Comparison of ENCODE assay signal across 9 mouse cellular contexts in the genomic region with DNA sequence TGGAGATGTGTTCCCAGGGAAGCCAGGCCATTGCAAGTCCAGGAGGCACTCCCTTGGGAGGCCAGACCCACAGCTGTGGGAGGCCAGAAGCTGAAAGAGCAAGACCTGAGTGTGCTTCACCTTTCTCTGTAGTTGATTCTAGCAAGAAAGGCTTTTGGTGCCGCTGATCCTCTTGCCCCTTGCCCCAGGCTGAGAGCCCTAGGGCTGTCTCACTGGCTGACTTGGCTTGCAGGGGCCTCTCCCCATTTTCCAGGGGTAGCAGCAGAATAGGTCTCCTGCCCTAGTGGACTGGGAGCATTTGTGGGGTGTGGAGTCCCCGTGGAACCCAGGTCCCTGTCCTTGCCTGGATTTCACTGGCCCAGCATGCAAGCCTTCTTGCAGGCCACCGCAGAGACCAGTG. TPM values are rescaled to one million over a fixed set of nuclear protein-coding genes. Genes with fewer than 3 reads are reported as not detected.
A peak's percentile ranks its signal among the peaks of the same experiment; 100 is the strongest.
DNase-seq lines count a peak whose midpoint lies in the region; ATAC-seq and TF ChIP-seq lines count a peak whose summit lies in the region.
"Had no signal": no experiment of that assay in that cellular context is flagged by ENCODE, and none has a peak within 500 bp of the region (broad histone marks: within the 10 kb centered on the region; RNA-seq: fewer than 3 reads in every experiment).

No protein-coding gene starts in this region.

- DNase-seq in kidney, adult 2 months, result no peak
- no peak for DNase-seq in embryo, embryonic 10 days (ENCODE audit: low spot score)
- DNase-seq in ovary, adult 18-20 months (ENCODE audit: low spot score), result no peak
- DNase-seq in layer of hippocampus, adult 9-11 months, result no peak
- DNase-seq: kidney, adult 11 months had no signal

- H3K9ac ChIP-seq in kidney, embryonic 14.5 days (ENCODE audit: low read depth, low read length), result peak overlapping the region; percentile 50; the same call in 1 of the 2 replicates
- peak overlapping the region; percentile 56 for H3K9ac ChIP-seq in embryonic facial prominence, embryonic 12.5 days
- H3K9ac ChIP-seq in hindbrain, embryonic 13.5 days, result peak overlapping the region; percentile 79
- peak overlapping the region; percentile 71 for H3K9ac ChIP-seq in midbrain, embryonic 13.5 days (replicated peaks)

- TF ChIP-seq POLR2A in kidney, adult 2 months (IDR thresholded peaks at IDR 0.05; ENCODE audit: low read depth, low read length), result no peak

- H3K9me3 ChIP-seq in kidney, embryonic 14.5 days (ENCODE audit: control insufficient read depth, low read length), result no peaks in the 10 kb centered on the region
- H3K9me3 ChIP-seq in embryonic facial prominence, embryonic 12.5 days, result no peaks in the 10 kb centered on the region
- no peaks in the 10 kb centered on the region for H3K9me3 ChIP-seq in hindbrain, embryonic 13.5 days
- H3K9me3 ChIP-seq in midbrain, embryonic 13.5 days, result no peaks in the 10 kb centered on the region

- TF ChIP-seq CTCF in kidney, adult 2 months (conservative IDR thresholded peaks at IDR 0.05; ENCODE audit: insufficient read depth, insufficient read length, low read depth, low read length), result no peak

- H3K27ac ChIP-seq in kidney, embryonic 14.5 days (ENCODE audit: low read depth, low read length), result no peak overlapping the region
- no peak overlapping the region for H3K27ac ChIP-seq in kidney, adult 2 months (ENCODE audit: insufficient read depth, low read depth, low read length)
- H3K27ac ChIP-seq in embryonic facial prominence, embryonic 12.5 days, result peak overlapping the region; percentile 37; the same call in 1 of the 2 replicates
- H3K27ac ChIP-seq in hindbrain, embryonic 13.5 days, result peak overlapping the region; percentile 88
- H3K27ac ChIP-seq in midbrain, embryonic 13.5 days, result peak overlapping the region; percentile 82

- peak overlapping the region; percentile 71 for H3K4me2 ChIP-seq in kidney, embryonic 14.5 days (replicated peaks; ENCODE audit: low read depth, low read length)
- H3K4me2 ChIP-seq in embryonic facial prominence, embryonic 12.5 days (replicated peaks), result peak overlapping the region; percentile 77
- H3K4me2 ChIP-seq in hindbrain, embryonic 13.5 days, result peak overlapping the region; percentile 68
- peak overlapping the region; percentile 71 for H3K4me2 ChIP-seq in midbrain, embryonic 13.5 days (replicated peaks)

- 0 out of 2 replicates have a peak, but pooled peaks cover 10% of the 10 kb centered on the region for H3K27me3 ChIP-seq in kidney, embryonic 14.5 days (ENCODE audit: control insufficient read depth, insufficient read depth, low read length)
- no peaks in the 10 kb centered on the region for H3K27me3 ChIP-seq in kidney, adult 2 months (replicated peaks; ENCODE audit: control insufficient read depth, insufficient read depth, low read length)
- H3K27me3 ChIP-seq in embryonic facial prominence, embryonic 12.5 days, result peaks cover 16% of the 10 kb centered on the region
- peaks cover 24% of the 10 kb centered on the region for H3K27me3 ChIP-seq in hindbrain, embryonic 13.5 days
- H3K27me3 ChIP-seq in midbrain, embryonic 13.5 days, result peaks cover 12% of the 10 kb centered on the region; the same call in 1 of the 2 replicates

- H3K36me3 ChIP-seq in kidney, embryonic 14.5 days (ENCODE audit: control insufficient read depth, insufficient read depth, low read length), result no peaks in the 10 kb centered on the region
- H3K36me3 ChIP-seq in kidney, adult 2 months (ENCODE audit: control insufficient read depth, insufficient read depth, low read length), result no peaks in the 10 kb centered on the region
- H3K36me3 ChIP-seq in embryonic facial prominence, embryonic 12.5 days, result no peaks in the 10 kb centered on the region
- no peaks in the 10 kb centered on the region for H3K36me3 ChIP-seq in hindbrain, embryonic 13.5 days
- H3K36me3 ChIP-seq in midbrain, embryonic 13.5 days, result no peaks in the 10 kb centered on the region

- peak overlapping the region; percentile 37 for H3K4me3 ChIP-seq in kidney, embryonic 14.5 days (ENCODE audit: low read length)
- H3K4me3 ChIP-seq in kidney, adult 2 months (ENCODE audit: insufficient read depth, low read depth, low read length), result no peak overlapping the region
- peak overlapping the region; percentile 38 for H3K4me3 ChIP-seq in embryonic facial prominence, embryonic 12.5 days
- peak overlapping the region; percentile 43 for H3K4me3 ChIP-seq in hindbrain, embryonic 13.5 days
- H3K4me3 ChIP-seq in midbrain, embryonic 13.5 days (replicated peaks), result peak overlapping the region; percentile 45

- H3K4me1 ChIP-seq in kidney, embryonic 14.5 days (ENCODE audit: control insufficient read depth, insufficient read depth, low read length), result peaks cover 28% of the 10 kb centered on the region
- H3K4me1 ChIP-seq in kidney, adult 2 months (ENCODE audit: control insufficient read depth, insufficient read depth, low read length), result no peaks in the 10 kb centered on the region
- H3K4me1 ChIP-seq in embryonic facial prominence, embryonic 12.5 days, result peaks cover 21% of the 10 kb centered on the region
- H3K4me1 ChIP-seq in hindbrain, embryonic 13.5 days (replicated peaks), result peaks cover 50% of the 10 kb centered on the region
- peaks cover 30% of the 10 kb centered on the region for H3K4me1 ChIP-seq in midbrain, embryonic 13.5 days (replicated peaks)

- WGBS in kidney, embryonic 14.5 days, result 26% methylated on average over 3 of the region's 3 CpGs
- 47% methylated on average over 3 of the region's 3 CpGs for WGBS in kidney, adult 2 months
- 14% methylated on average over 3 of the region's 3 CpGs for WGBS in embryonic facial prominence, embryonic 12.5 days
- WGBS in hindbrain, embryonic 13.5 days, result 30% methylated on average over 3 of the region's 3 CpGs
- WGBS in midbrain, embryonic 13.5 days, result 15% methylated on average over 3 of the region's 3 CpGs

- no peak for ATAC-seq in kidney, embryonic 14.5 days (ENCODE audit: low FRiP score, low TSS enrichment)
- ATAC-seq in embryonic facial prominence, embryonic 12.5 days (ENCODE audit: insufficient number of reproducible peaks, insufficient read depth, low FRiP score, low TSS enrichment), result no peak
- ATAC-seq in hindbrain, embryonic 13.5 days (ENCODE audit: low FRiP score), result no peak
- ATAC-seq in midbrain, embryonic 13.5 days, result peak; percentile 15; the same call in 1 of the 2 replicates

RNA-seq across cellular contexts. Expression of a gene that starts 2.7 kb away (rescaled TPM):
- 1.5 and 2.4 TPM in 2 replicates for polyA plus RNA-seq in kidney, embryonic 14.5 days (2014; fragmentation: Nextera tagmentation; extraction: Ambion mirVana)
- polyA plus RNA-seq in kidney, adult 2 months (2012; rRNA removed), result 5.1 and 5.3 TPM in 2 replicates
- polyA plus RNA-seq in embryonic facial prominence, embryonic 12.5 days (2016; fragmentation: Nextera tagmentation; extraction: Ambion mirVana), result 2.0 and 3.2 TPM in 2 replicates
- 1.9 and 2.7 TPM in 2 replicates for polyA plus RNA-seq in hindbrain, embryonic 13.5 days (2015; fragmentation: Nextera tagmentation; extraction: Ambion mirVana)
- polyA plus RNA-seq in midbrain, embryonic 13.5 days (2015; fragmentation: Nextera tagmentation; extraction: Ambion mirVana), result 0.39 and 0.50 TPM in 2 replicates

RNA-seq across cellular contexts. Expression of a gene that starts 23.2 kb away (rescaled TPM):
- polyA plus RNA-seq in kidney, embryonic 14.5 days (2014; fragmentation: Nextera tagmentation; extraction: Ambion mirVana), result 116 and 128 TPM in 2 replicates
- polyA plus RNA-seq in kidney, adult 2 months (2012; rRNA removed), result 50.2 and 70.7 TPM in 2 replicates
- 122 and 127 TPM in 2 replicates for polyA plus RNA-seq in embryonic facial prominence, embryonic 12.5 days (2016; fragmentation: Nextera tagmentation; extraction: Ambion mirVana)
- polyA plus RNA-seq in hindbrain, embryonic 13.5 days (2015; fragmentation: Nextera tagmentation; extraction: Ambion mirVana), result 54.3 and 57.0 TPM in 2 replicates
- 55.4 and 63.0 TPM in 2 replicates for polyA plus RNA-seq in midbrain, embryonic 13.5 days (2015; fragmentation: Nextera tagmentation; extraction: Ambion mirVana)

RNA-seq across cellular contexts. Expression of a gene that starts 39.6 kb away (rescaled TPM):
- 16.7 and 30.7 TPM in 2 replicates for polyA plus RNA-seq in kidney, embryonic 14.5 days (2014; fragmentation: Nextera tagmentation; extraction: Ambion mirVana)
- polyA plus RNA-seq in kidney, adult 2 months (2012; rRNA removed), result 91.4 and 96.7 TPM in 2 replicates
- 28.5 and 29.1 TPM in 2 replicates for polyA plus RNA-seq in embryonic facial prominence, embryonic 12.5 days (2016; fragmentation: Nextera tagmentation; extraction: Ambion mirVana)
- 21.9 and 24.5 TPM in 2 replicates for polyA plus RNA-seq in hindbrain, embryonic 13.5 days (2015; fragmentation: Nextera tagmentation; extraction: Ambion mirVana)
- polyA plus RNA-seq in midbrain, embryonic 13.5 days (2015; fragmentation: Nextera tagmentation; extraction: Ambion mirVana), result 9.4 and 10.6 TPM in 2 replicates

RNA-seq across cellular contexts. Expression of a gene that starts 48.6 kb away (rescaled TPM):
- polyA plus RNA-seq in kidney, embryonic 14.5 days (2014; fragmentation: Nextera tagmentation; extraction: Ambion mirVana), result 1.5 and 2.0 TPM in 2 replicates
- polyA plus RNA-seq in kidney, adult 2 months (2012; rRNA removed), result 0.16 and 0.43 TPM in 2 replicates
- 2.7 and 3.5 TPM in 2 replicates for polyA plus RNA-seq in embryonic facial prominence, embryonic 12.5 days (2016; fragmentation: Nextera tagmentation; extraction: Ambion mirVana)
- polyA plus RNA-seq in hindbrain, embryonic 13.5 days (2015; fragmentation: Nextera tagmentation; extraction: Ambion mirVana), result 4.2 and 6.1 TPM in 2 replicates
- 6.1 and 6.8 TPM in 2 replicates for polyA plus RNA-seq in midbrain, embryonic 13.5 days (2015; fragmentation: Nextera tagmentation; extraction: Ambion mirVana)

RNA-seq across cellular contexts. Expression of a gene that starts 54.2 kb away (rescaled TPM):
- polyA plus RNA-seq in kidney, embryonic 14.5 days (2014; fragmentation: Nextera tagmentation; extraction: Ambion mirVana), result 23.1 and 34.4 TPM in 2 replicates
- polyA plus RNA-seq in kidney, adult 2 months (2012; rRNA removed), result 54.1 and 60.4 TPM in 2 replicates
- 57.7 and 58.2 TPM in 2 replicates for polyA plus RNA-seq in embryonic facial prominence, embryonic 12.5 days (2016; fragmentation: Nextera tagmentation; extraction: Ambion mirVana)
- polyA plus RNA-seq in hindbrain, embryonic 13.5 days (2015; fragmentation: Nextera tagmentation; extraction: Ambion mirVana), result 76.0 and 78.1 TPM in 2 replicates
- 78.8 and 84.0 TPM in 2 replicates for polyA plus RNA-seq in midbrain, embryonic 13.5 days (2015; fragmentation: Nextera tagmentation; extraction: Ambion mirVana)

Comparison
In these comparisons a context has a peak if more than half of its experiments do, and no peak if none do; other contexts are left out.
1. H3K27ac ChIP-seq: peak in embryonic facial prominence, embryonic 12.5 days (single experiment), hindbrain, embryonic 13.5 days (single experiment) and midbrain, embryonic 13.5 days (single experiment); none in kidney, embryonic 14.5 days (single experiment) and kidney, adult 2 months (single experiment).
2. Peak in every context shown above with its lines, with median percentiles within 50 percentile points of each other: H3K4me2 ChIP-seq and H3K9ac ChIP-seq.